Mouse (Mus musculus) embryonic facial prominence, embryonic 10.5 days (tissue): ENCODE measurements around the gene Dpysl4. TPM values are rescaled to one million over a fixed set of nuclear protein-coding genes. Genes with fewer than 3 reads are reported as not detected.

Experiments used
- DNase-seq: peaks from one replicate; pipeline ENCODE4 v3.0.0-alpha.2; 2017; ENCODE audit warnings: low spot score
- H3K27ac ChIP-seq: fragments of 300-500 bp; sonication (generic); replicated peaks from 2 replicates; pipeline ENCODE4 v1.5.1; 2016; ENCODE audit warnings: mild to moderate bottlenecking
- H3K27me3 ChIP-seq: fragments of 300-500 bp; sonication (generic); replicated peaks from 2 replicates; pipeline ENCODE4 v1.6.1; 2016; ENCODE audit warnings: low read depth, mild to moderate bottlenecking; ENCODE audit not compliant: poor library complexity, severe bottlenecking
- H3K36me3 ChIP-seq: fragments of 300-500 bp; sonication (generic); replicated peaks from 2 replicates; pipeline ENCODE4 v1.6.1; 2016; ENCODE audit warnings: mild to moderate bottlenecking, moderate library complexity
- H3K4me1 ChIP-seq: fragments of 300-500 bp; sonication (generic); 2 replicates; pipeline ENCODE4 v1.6.1; 2016
- H3K4me3 ChIP-seq: fragments of 300-500 bp; sonication (generic); 2 replicates; pipeline ENCODE4 v1.5.1; 2016; ENCODE audit warnings: mild to moderate bottlenecking, moderate library complexity
- H3K9me3 ChIP-seq: fragments of 300-500 bp; sonication (generic); 2 replicates; pipeline ENCODE4 v1.6.1; 2016; ENCODE audit warnings: mild to moderate bottlenecking
- WGBS: fragments of 180-500 bp; shearing (Covaris S2); methylation state at CpG from one replicate; pipeline ENCODE4 v1.1.7; 2016; 5-methylcytosine and 5-hydroxymethylcytosine counted together
- polyA plus RNA-seq: library from polyadenylated mRNA; unstranded; fragments of >200 nt; fragmentation: Nextera tagmentation; extraction: Ambion mirVana; gene quantifications from 2 replicates; pipeline ENCODE4 v1.2.1, GENCODE M21; 2016

Dpysl4 gene
- polyA plus RNA-seq, 1 experiment from 2014 or later: 63.8 TPM

- H3K4me1 ChIP-seq: peaks cover 41% of the 10 kb centered on the region
- no peak overlapping the region for H3K27ac ChIP-seq
- H3K27me3 ChIP-seq: peaks cover 19% of the 10 kb centered on the region
- WGBS: 84% methylated on average over 5 of the region's 5 CpGs
- no peak for DNase-seq
- H3K9me3 ChIP-seq: no peaks in the 10 kb centered on the region
- no peak overlapping the region for H3K4me3 ChIP-seq
- no peaks in the 10 kb centered on the region for H3K36me3 ChIP-seq
Observed at GRCm38 (mm10) chr7:139135236-139135635, 49.4 kb downstream of the Dpysl4 start.

GRCm38 (mm10) chr7:139136906-139137491, 51.2 kb downstream of the Dpysl4 start:
- H3K27ac ChIP-seq: no peak overlapping the region
- H3K4me3 ChIP-seq: no peak overlapping the region
- 76% methylated on average over 5 of the region's 5 CpGs for WGBS
- peaks cover 35% of the 10 kb centered on the region for H3K27me3 ChIP-seq
- peaks cover 37% of the 10 kb centered on the region for H3K4me1 ChIP-seq
- H3K36me3 ChIP-seq: no peaks in the 10 kb centered on the region
- no peaks in the 10 kb centered on the region for H3K9me3 ChIP-seq
- no peak for DNase-seq

- Histone ChIP-seq H3K36me3 (no peaks in the 10 kb centered on the region), H3K9me3 (no peaks in the 10 kb centered on the region), H3K27me3 (peaks cover 41% of the 10 kb centered on the region), H3K4me3 (0 out of 2 replicates have a peak overlapping the region, but pooled peaks have one; percentile 2), H3K27ac (peak overlapping the region; percentile 40), H3K4me1 (peaks cover 41% of the 10 kb centered on the region)
- DNase-seq: peak; percentile 55
- WGBS: 5% methylated on average over 11 of the region's 11 CpGs
Observed at GRCm38 (mm10) chr7:139139921-139140461, 54.2 kb downstream of the Dpysl4 start.

- DNase-seq: no peak
- Histone ChIP-seq H3K4me1 (peaks cover 53% of the 10 kb centered on the region), H3K4me3 (no peak overlapping the region), H3K27ac (no peak overlapping the region), H3K9me3 (no peaks in the 10 kb centered on the region), H3K36me3 (no peaks in the 10 kb centered on the region), H3K27me3 (peaks cover 36% of the 10 kb centered on the region)
- 74% methylated on average over 1 of the region's 1 CpGs for WGBS
Observed at GRCm38 (mm10) chr7:139143785-139144184, 58.0 kb downstream of the Dpysl4 start.

- WGBS: 42% methylated on average over 7 of the region's 7 CpGs
- H3K27ac ChIP-seq: peak overlapping the region; percentile 40
Observed at GRCm38 (mm10) chr7:139145891-139146290, 60.1 kb downstream of the Dpysl4 start.

GRCm38 (mm10) chr7:139147360-139147759, 61.6 kb downstream of the Dpysl4 start:
- DNase-seq: peak; percentile 30
- Histone ChIP-seq H3K36me3 (no peaks in the 10 kb centered on the region), H3K4me1 (peaks cover 43% of the 10 kb centered on the region), H3K9me3 (no peaks in the 10 kb centered on the region), H3K27me3 (peaks cover 30% of the 10 kb centered on the region), H3K27ac (peak overlapping the region; percentile 65), H3K4me3 (no peak overlapping the region)
- WGBS: 41% methylated on average over 4 of the region's 4 CpGs

More at GRCm38 (mm10) chr7:139145891-139146290, 60.1 kb downstream of the Dpysl4 start:
- H3K27me3 ChIP-seq: peaks cover 43% of the 10 kb centered on the region
- no peaks in the 10 kb centered on the region for H3K36me3 ChIP-seq
- DNase-seq: no peak
- H3K4me1 ChIP-seq: peaks cover 39% of the 10 kb centered on the region
- no peak overlapping the region for H3K4me3 ChIP-seq
- no peaks in the 10 kb centered on the region for H3K9me3 ChIP-seq

- peaks cover 42% of the 10 kb centered on the region for H3K4me1 ChIP-seq
Observed at GRCm38 (mm10) chr7:139149373-139149772, 63.6 kb downstream of the Dpysl4 start.

GRCm38 (mm10) chr7:139151116-139151515, 65.3 kb downstream of the Dpysl4 start:
- Histone ChIP-seq H3K27me3 (peaks cover 32% of the 10 kb centered on the region), H3K4me1 (peaks cover 30% of the 10 kb centered on the region), H3K27ac (0 out of 2 replicates have a peak overlapping the region, but pooled peaks have one; percentile 4), H3K4me3 (no peak overlapping the region), H3K9me3 (no peaks in the 10 kb centered on the region), H3K36me3 (no peaks in the 10 kb centered on the region)
- DNase-seq: peak; percentile 70
- WGBS: 36% methylated on average over 10 of the region's 10 CpGs

More at GRCm38 (mm10) chr7:139149373-139149772, 63.6 kb downstream of the Dpysl4 start:
- 29% methylated on average over 7 of the region's 7 CpGs for WGBS
- no peak overlapping the region for H3K4me3 ChIP-seq
- H3K36me3 ChIP-seq: no peaks in the 10 kb centered on the region
- no peak overlapping the region for H3K27ac ChIP-seq
- DNase-seq: no peak
- peaks cover 32% of the 10 kb centered on the region for H3K27me3 ChIP-seq
- no peaks in the 10 kb centered on the region for H3K9me3 ChIP-seq

Other genes with a start within 250 kb of the Dpysl4 start
- 49.3 and 51.5 TPM in 2 replicates for gene Ppp2r2d, start 239.9 kb upstream of the Dpysl4 start, polyA plus RNA-seq
- 10.4 and 11.4 TPM in 2 replicates for gene Mapk1ip1, start 239.7 kb upstream of the Dpysl4 start, polyA plus RNA-seq
- 121 and 133 TPM in 2 replicates for gene Bnip3, start 176.5 kb upstream of the Dpysl4 start, polyA plus RNA-seq
- gene Jakmip3, start 145.3 kb upstream of the Dpysl4 start, polyA plus RNA-seq: 0.48 and 0.51 TPM in 2 replicates
- gene Lrrc27, start 127.0 kb downstream of the Dpysl4 start, polyA plus RNA-seq: 4.4 and 4.6 TPM in 2 replicates
- 0.10 and 0.12 TPM in 2 replicates for gene Stk32c, start 127.3 kb downstream of the Dpysl4 start, polyA plus RNA-seq
- gene Pwwp2b, start 162.5 kb downstream of the Dpysl4 start, polyA plus RNA-seq: 7.1 and 7.6 TPM in 2 replicates